Mouse (Mus musculus): Measurements from ENCODE around the gene Rapgef4. TPM values are rescaled to one million over a fixed set of nuclear protein-coding genes. Genes with fewer than 3 reads are reported as not detected.

The Rapgef4 gene
- polyA plus RNA-seq, 1 experiment from 2014 or later = 4.2 TPM

- Histone ChIP-seq H3K9me3 (ENCODE audit: control insufficient read depth, low read length) (no peaks in the 10 kb centered on the region), H3K9ac (ENCODE audit: low read depth, low read length) (no peak overlapping the region), H3K36me3 (ENCODE audit: control insufficient read depth, insufficient read depth, low read length) (no peaks in the 10 kb centered on the region), H3K4me1 (replicated peaks; ENCODE audit: control insufficient read depth, insufficient read depth, low read length) (no peaks in the 10 kb centered on the region), H3K4me2 (no peak overlapping the region), H3K27me3 (replicated peaks; ENCODE audit: control insufficient read depth, insufficient read depth, low read length) (no peaks in the 10 kb centered on the region), H3K27ac (ENCODE audit: low read depth, low read length) (no peak overlapping the region), H3K4me3 (ENCODE audit: low read depth, low read length) (no peak overlapping the region)
- WGBS = 85% methylated on average over 16 of the region's 16 CpGs
- no peak for ATAC-seq (replicated peaks; ENCODE audit: low FRiP score)
- no peak for DNase-seq (ENCODE audit: low spot score)
Measured at GRCm38 (mm10) chr2:72222736-72223455, 241.9 kb downstream of the Rapgef4 start.

- DNase-seq (ENCODE audit: low spot score) = no peak
- 78% methylated on average over 5 of the region's 5 CpGs for WGBS
- Histone ChIP-seq H3K36me3 (ENCODE audit: control insufficient read depth, insufficient read depth, low read length) (no peaks in the 10 kb centered on the region), H3K4me1 (replicated peaks; ENCODE audit: control insufficient read depth, insufficient read depth, low read length) (no peaks in the 10 kb centered on the region), H3K27ac (ENCODE audit: low read depth, low read length) (no peak overlapping the region), H3K9ac (ENCODE audit: low read depth, low read length) (no peak overlapping the region), H3K4me3 (ENCODE audit: low read depth, low read length) (no peak overlapping the region), H3K4me2 (no peak overlapping the region), H3K27me3 (replicated peaks; ENCODE audit: control insufficient read depth, insufficient read depth, low read length) (no peaks in the 10 kb centered on the region), H3K9me3 (ENCODE audit: control insufficient read depth, low read length) (no peaks in the 10 kb centered on the region)
- no peak for ATAC-seq (replicated peaks; ENCODE audit: low FRiP score)
Measured at GRCm38 (mm10) chr2:72223479-72223878, 242.4 kb downstream of the Rapgef4 start.

GRCm38 (mm10) chr2:72226006-72226405 is 245.0 kb downstream of the Rapgef4 start:
- DNase-seq (ENCODE audit: low spot score) (no peak), ATAC-seq (replicated peaks; ENCODE audit: low FRiP score) (no peak)
- Histone ChIP-seq H3K4me3 (ENCODE audit: low read depth, low read length) (no peak overlapping the region), H3K9me3 (ENCODE audit: control insufficient read depth, low read length) (no peaks in the 10 kb centered on the region), H3K27ac (ENCODE audit: low read depth, low read length) (no peak overlapping the region), H3K4me1 (replicated peaks; ENCODE audit: control insufficient read depth, insufficient read depth, low read length) (no peaks in the 10 kb centered on the region), H3K4me2 (no peak overlapping the region), H3K36me3 (ENCODE audit: control insufficient read depth, insufficient read depth, low read length) (no peaks in the 10 kb centered on the region), H3K9ac (ENCODE audit: low read depth, low read length) (no peak overlapping the region), H3K27me3 (replicated peaks; ENCODE audit: control insufficient read depth, insufficient read depth, low read length) (no peaks in the 10 kb centered on the region)
- WGBS = 85% methylated on average over 6 of the region's 6 CpGs

GRCm38 (mm10) chr2:72227416-72227815 is 246.4 kb downstream of the Rapgef4 start:
- no peaks in the 10 kb centered on the region for H3K4me1 ChIP-seq (replicated peaks; ENCODE audit: control insufficient read depth, insufficient read depth, low read length)
- H3K27ac ChIP-seq (ENCODE audit: low read depth, low read length) = no peak overlapping the region
- no peaks in the 10 kb centered on the region for H3K27me3 ChIP-seq (replicated peaks; ENCODE audit: control insufficient read depth, insufficient read depth, low read length)
- 85% methylated on average over 6 of the region's 6 CpGs for WGBS
- DNase-seq (ENCODE audit: low spot score) (no peak), ATAC-seq (replicated peaks; ENCODE audit: low FRiP score) (no peak)
- no peaks in the 10 kb centered on the region for H3K36me3 ChIP-seq (ENCODE audit: control insufficient read depth, insufficient read depth, low read length)
- no peaks in the 10 kb centered on the region for H3K9me3 ChIP-seq (ENCODE audit: control insufficient read depth, low read length)
- no peak overlapping the region for H3K4me3 ChIP-seq (ENCODE audit: low read depth, low read length)
- no peak overlapping the region for H3K4me2 ChIP-seq
- no peak overlapping the region for H3K9ac ChIP-seq (ENCODE audit: low read depth, low read length)

- Histone ChIP-seq H3K27me3 (replicated peaks; ENCODE audit: control insufficient read depth, insufficient read depth, low read length) (no peaks in the 10 kb centered on the region), H3K27ac (ENCODE audit: low read depth, low read length) (no peak overlapping the region), H3K4me1 (replicated peaks; ENCODE audit: control insufficient read depth, insufficient read depth, low read length) (no peaks in the 10 kb centered on the region), H3K4me3 (ENCODE audit: low read depth, low read length) (no peak overlapping the region), H3K9ac (ENCODE audit: low read depth, low read length) (no peak overlapping the region), H3K9me3 (ENCODE audit: control insufficient read depth, low read length) (no peaks in the 10 kb centered on the region), H3K36me3 (ENCODE audit: control insufficient read depth, insufficient read depth, low read length) (no peaks in the 10 kb centered on the region), H3K4me2 (no peak overlapping the region)
- ATAC-seq (replicated peaks; ENCODE audit: low FRiP score) = no peak
- no peak for DNase-seq (ENCODE audit: low spot score)
- 84% methylated on average over 14 of the region's 14 CpGs for WGBS
Measured at GRCm38 (mm10) chr2:72228881-72229280, 247.8 kb downstream of the Rapgef4 start.

GRCm38 (mm10) chr2:72230545-72230944 is 249.5 kb downstream of the Rapgef4 start:
- Histone ChIP-seq H3K4me2 (no peak overlapping the region), H3K9me3 (ENCODE audit: control insufficient read depth, low read length) (no peaks in the 10 kb centered on the region), H3K9ac (ENCODE audit: low read depth, low read length) (no peak overlapping the region), H3K4me3 (ENCODE audit: low read depth, low read length) (no peak overlapping the region), H3K27me3 (replicated peaks; ENCODE audit: control insufficient read depth, insufficient read depth, low read length) (no peaks in the 10 kb centered on the region), H3K36me3 (ENCODE audit: control insufficient read depth, insufficient read depth, low read length) (no peaks in the 10 kb centered on the region), H3K27ac (ENCODE audit: low read depth, low read length) (no peak overlapping the region), H3K4me1 (replicated peaks; ENCODE audit: control insufficient read depth, insufficient read depth, low read length) (no peaks in the 10 kb centered on the region)
- no peak for DNase-seq (ENCODE audit: low spot score)
- 91% methylated on average over 9 of the region's 9 CpGs for WGBS
- no peak for ATAC-seq (replicated peaks; ENCODE audit: low FRiP score)

- H3K4me1 ChIP-seq (replicated peaks; ENCODE audit: control insufficient read depth, insufficient read depth, low read length) = no peaks in the 10 kb centered on the region
- no peak overlapping the region for H3K27ac ChIP-seq (ENCODE audit: low read depth, low read length)
- H3K4me2 ChIP-seq = no peak overlapping the region
- H3K9me3 ChIP-seq (ENCODE audit: control insufficient read depth, low read length) = no peaks in the 10 kb centered on the region
- H3K9ac ChIP-seq (ENCODE audit: low read depth, low read length) = no peak overlapping the region
- DNase-seq (ENCODE audit: low spot score) (no peak), ATAC-seq (replicated peaks; ENCODE audit: low FRiP score) (no peak)
- no peak overlapping the region for H3K4me3 ChIP-seq (ENCODE audit: low read depth, low read length)
- H3K27me3 ChIP-seq (replicated peaks; ENCODE audit: control insufficient read depth, insufficient read depth, low read length) = no peaks in the 10 kb centered on the region
- H3K36me3 ChIP-seq (ENCODE audit: control insufficient read depth, insufficient read depth, low read length) = no peaks in the 10 kb centered on the region
- WGBS = 87% methylated on average over 11 of the region's 11 CpGs
Measured at GRCm38 (mm10) chr2:72234085-72234484, 253.0 kb downstream of the Rapgef4 start.

GRCm38 (mm10) chr2:72234943-72235342 is 253.9 kb downstream of the Rapgef4 start:
- peak; percentile 40 for DNase-seq (ENCODE audit: low spot score)
- H3K9me3 ChIP-seq (ENCODE audit: control insufficient read depth, low read length) = no peaks in the 10 kb centered on the region
- no peaks in the 10 kb centered on the region for H3K36me3 ChIP-seq (ENCODE audit: control insufficient read depth, insufficient read depth, low read length)
- H3K27me3 ChIP-seq (replicated peaks; ENCODE audit: control insufficient read depth, insufficient read depth, low read length) = no peaks in the 10 kb centered on the region
- ATAC-seq (replicated peaks; ENCODE audit: low FRiP score) = no peak
- WGBS = 2% methylated on average over 3 of the region's 3 CpGs
- no peaks in the 10 kb centered on the region for H3K4me1 ChIP-seq (replicated peaks; ENCODE audit: control insufficient read depth, insufficient read depth, low read length)
- no peak overlapping the region for H3K9ac ChIP-seq (ENCODE audit: low read depth, low read length)
- no peak overlapping the region for H3K27ac ChIP-seq (ENCODE audit: low read depth, low read length)
- H3K4me2 ChIP-seq = no peak overlapping the region
- no peak overlapping the region for H3K4me3 ChIP-seq (ENCODE audit: low read depth, low read length)

GRCm38 (mm10) chr2:72235361-72235901 is 254.4 kb downstream of the Rapgef4 start:
- Histone ChIP-seq H3K4me2 (no peak overlapping the region), H3K36me3 (ENCODE audit: control insufficient read depth, insufficient read depth, low read length) (no peaks in the 10 kb centered on the region), H3K27me3 (replicated peaks; ENCODE audit: control insufficient read depth, insufficient read depth, low read length) (no peaks in the 10 kb centered on the region), H3K9ac (ENCODE audit: low read depth, low read length) (no peak overlapping the region), H3K4me3 (ENCODE audit: low read depth, low read length) (no peak overlapping the region), H3K4me1 (replicated peaks; ENCODE audit: control insufficient read depth, insufficient read depth, low read length) (no peaks in the 10 kb centered on the region), H3K9me3 (ENCODE audit: control insufficient read depth, low read length) (no peaks in the 10 kb centered on the region), H3K27ac (ENCODE audit: low read depth, low read length) (no peak overlapping the region)
- ATAC-seq (replicated peaks; ENCODE audit: low FRiP score) (no peak), DNase-seq (ENCODE audit: low spot score) (peak; percentile 28)
- 63% methylated on average over 12 of the region's 12 CpGs for WGBS
